Mouse (Mus musculus): ENCODE measurements at regions not wholly inside any gene's neighbourhood (a gene's known extent, or its start where the extent isn't known, plus 50 kb on each side); places are given as distances from the start of the nearest gene placed in this dataset.

- peak; percentile 89 for DNase-seq
Measured at GRCm38 (mm10) chr2:124718985-124719384, 348.9 kb upstream of the Slc24a5 start.

- DNase-seq: peak; percentile 90
Measured at GRCm38 (mm10) chr2:124719820-124720478, 348.0 kb upstream of the Slc24a5 start.

GRCm38 (mm10) chr2:124720593-124721445, 347.1 kb upstream of the Slc24a5 start:
- DNase-seq: peak; percentile 34

GRCm38 (mm10) chr2:124724171-124724570, 343.8 kb upstream of the Slc24a5 start:
- DNase-seq: peak; percentile 56

- peak; percentile 58 for DNase-seq
Measured at GRCm38 (mm10) chr2:124724827-124725480, 343.0 kb upstream of the Slc24a5 start.

- peak; percentile 55 for DNase-seq
Measured at GRCm38 (mm10) chr2:124727979-124728378, 339.9 kb upstream of the Slc24a5 start.

GRCm38 (mm10) chr2:124732593-124732992, 335.3 kb upstream of the Slc24a5 start:
- peak; percentile 21 for DNase-seq

GRCm38 (mm10) chr2:124740848-124741247, 327.1 kb upstream of the Slc24a5 start:
- DNase-seq: peak; percentile 94

GRCm38 (mm10) chr2:124742964-124743363, 325.0 kb upstream of the Slc24a5 start:
- peak; percentile 85 for DNase-seq

- DNase-seq: no peak
Measured at GRCm38 (mm10) chr2:124745045-124745444, 322.9 kb upstream of the Slc24a5 start.

GRCm38 (mm10) chr2:124747119-124747518, 320.8 kb upstream of the Slc24a5 start:
- DNase-seq: no peak

- DNase-seq: peak; percentile 96
Measured at GRCm38 (mm10) chr2:124747627-124748026, 320.3 kb upstream of the Slc24a5 start.

GRCm38 (mm10) chr2:124751832-124752231, 316.1 kb upstream of the Slc24a5 start:
- DNase-seq: peak; percentile 25

GRCm38 (mm10) chr2:124753717-124754116, 314.2 kb upstream of the Slc24a5 start:
- DNase-seq: peak; percentile 90

GRCm38 (mm10) chr2:124755244-124755643, 312.7 kb upstream of the Slc24a5 start:
- no peak for DNase-seq

- DNase-seq: peak; percentile 77
Measured at GRCm38 (mm10) chr2:124758992-124759391, 308.9 kb upstream of the Slc24a5 start.

GRCm38 (mm10) chr2:124763650-124764049, 304.3 kb upstream of the Slc24a5 start:
- peak; percentile 41 for DNase-seq

- peak; percentile 81 for DNase-seq
Measured at GRCm38 (mm10) chr2:124764186-124764910, 303.6 kb upstream of the Slc24a5 start.

- DNase-seq: peak; percentile 89
Measured at GRCm38 (mm10) chr2:124769267-124769967, 298.5 kb upstream of the Slc24a5 start.

- peak; percentile 85 for DNase-seq
Measured at GRCm38 (mm10) chr2:124770028-124770427, 297.9 kb upstream of the Slc24a5 start.

GRCm38 (mm10) chr2:124772055-124772708, 295.7 kb upstream of the Slc24a5 start:
- peak; percentile 96 for DNase-seq

- peak; percentile 97 for DNase-seq
Measured at GRCm38 (mm10) chr2:124775737-124776136, 292.2 kb upstream of the Slc24a5 start.

All from heart, adult 11 months (tissue).